Mouse (Mus musculus) B cell, adult 67 days (primary cell): ENCODE results near the gene Tm2d3. TPM values are rescaled to one million over a fixed set of nuclear protein-coding genes. Genes with fewer than 3 reads are reported as not detected.

Experiments
- total RNA-seq, 2 experiments: library from RNA; stranded (reverse); gene quantifications; 4 replicates each; pipeline ENCODE4 v1.2.4; 2023

Tm2d3 gene
- total RNA-seq, result 10 to 100 TPM; 30.4 to 42.0 TPM

GRCm38 (mm10) chr7:65690869-65691268, at the start of gene Tm2d3:
Tm2d3 (plus strand) TSS chr7:65691169.

DNA sequence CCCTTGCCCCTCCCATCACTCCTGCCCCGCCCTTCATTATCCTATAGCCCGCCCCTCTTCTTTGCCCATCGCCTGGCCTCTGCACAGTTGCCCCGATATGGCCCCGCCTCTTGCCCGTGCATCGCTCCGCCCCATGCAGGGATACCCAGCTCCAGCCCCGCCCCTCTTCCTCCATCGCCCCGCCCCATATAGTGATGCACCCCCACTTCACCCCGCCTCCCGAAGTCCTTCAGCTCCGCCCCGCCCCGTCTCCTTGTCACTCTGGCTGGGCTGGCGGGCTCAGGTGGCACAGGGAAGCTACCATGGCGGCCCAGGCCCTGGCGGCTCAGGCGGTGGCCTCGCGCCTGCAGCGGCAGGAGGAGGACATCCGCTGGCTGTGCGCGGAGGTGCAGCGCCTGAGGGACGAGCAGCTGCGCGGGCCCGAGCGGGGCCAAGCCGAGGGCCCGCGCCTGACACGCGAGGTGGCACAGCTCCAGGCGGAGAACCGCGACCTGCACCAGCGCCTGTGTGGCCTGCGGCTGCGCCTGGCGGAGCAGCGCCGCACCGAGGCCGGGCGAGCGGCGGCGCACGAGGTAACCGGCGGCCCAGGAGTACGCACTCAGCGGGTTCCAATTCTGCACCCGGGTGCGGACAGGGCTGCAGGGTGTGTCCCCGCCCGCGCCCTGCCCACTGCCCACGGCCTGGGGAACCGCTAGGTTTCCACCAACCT, 46.2 kb upstream of the Tm2d3 start, which contains the start of gene Tarsl2:
Tarsl2 (plus strand) TSS at position 256 of the 709 bp plus-strand sequence.

Other genes with a start within 250 kb of the Tm2d3 start
- gene Tjp1, start 163.4 kb upstream of the Tm2d3 start, total RNA-seq, result under 1 TPM; 0.12 to 0.58 TPM
- 10 to 100 TPM; 11.5 to 13.6 TPM for gene Tarsl2, start 46.3 kb upstream of the Tm2d3 start, total RNA-seq
- not detected for gene Pcsk6, start 170.6 kb downstream of the Tm2d3 start, total RNA-seq